Comparison of ENCODE assay signal across 8 mouse cellular contexts in genomic region chr9:56924651-56925027, GRCm38 (mm10). TPM values are rescaled to one million over a fixed set of nuclear protein-coding genes. Genes with fewer than 3 reads are reported as not detected.
A peak's percentile ranks its signal among the peaks of the same experiment; 100 is the strongest.
DNase-seq lines count a peak whose midpoint lies in the region; ATAC-seq and TF ChIP-seq lines count a peak whose summit lies in the region.

No protein-coding gene starts in this region.

- TF ChIP-seq POLR2A in kidney, adult 2 months (IDR thresholded peaks at IDR 0.05; ENCODE audit: low read depth, low read length): no peak
- TF ChIP-seq POLR2A in testis, adult 2 months (IDR thresholded peaks at IDR 0.05; ENCODE audit: control insufficient read depth, low read depth, low read length): no peak

- H3K9ac ChIP-seq in limb, embryonic 15.5 days: peak overlapping the region; percentile 39
- H3K9ac ChIP-seq in midbrain, embryonic 15.5 days: no peak overlapping the region

- peaks cover 10% of the 10 kb centered on the region; the same call in 1 of the 2 replicates for H3K4me1 ChIP-seq in kidney, adult 2 months (ENCODE audit: control insufficient read depth, insufficient read depth, low read length)
- H3K4me1 ChIP-seq in limb, embryonic 15.5 days: peaks cover 51% of the 10 kb centered on the region
- peaks cover 36% of the 10 kb centered on the region for H3K4me1 ChIP-seq in midbrain, embryonic 15.5 days
- H3K4me1 ChIP-seq in testis, adult 2 months (ENCODE audit: control insufficient read depth, insufficient read depth, low read length): peaks cover 17% of the 10 kb centered on the region

- TF ChIP-seq CTCF in kidney, adult 2 months (conservative IDR thresholded peaks at IDR 0.05; ENCODE audit: insufficient read depth, insufficient read length, low read depth, low read length): no peak
- TF ChIP-seq CTCF in testis, adult 2 months (IDR thresholded peaks at IDR 0.05; ENCODE audit: control insufficient read depth, insufficient read depth, insufficient replicate concordance, low read depth, low read length): no peak

- H3K4me3 ChIP-seq in kidney, adult 2 months (ENCODE audit: insufficient read depth, low read depth, low read length): peak overlapping the region; percentile 62
- H3K4me3 ChIP-seq in limb, embryonic 15.5 days: peak overlapping the region; percentile 38
- peak overlapping the region; percentile 8 for H3K4me3 ChIP-seq in midbrain, embryonic 15.5 days
- peak overlapping the region; percentile 47 for H3K4me3 ChIP-seq in testis, adult 2 months (ENCODE audit: control insufficient read depth, low read depth, low read length)

- DNase-seq in adrenal gland, adult (ENCODE audit: inconsistent age in 2 of 2, low spot score in 1 of 2): peak; percentile 98 to 99
- peak; percentile 48 for DNase-seq in embryo, embryonic 9.5 days (ENCODE audit: extremely low spot score)
- peak; percentile 95 for DNase-seq in heart, adult 8-10 months (ENCODE audit: low spot score)
- peak; percentile 95 for DNase-seq in kidney, adult 2 months
- no peak for DNase-seq in B cell, adult 2 months

- 14% methylated on average over 7 of the region's 7 CpGs for WGBS in kidney, adult 2 months
- WGBS in limb, embryonic 15.5 days: 14% methylated on average over 7 of the region's 7 CpGs
- 25% methylated on average over 7 of the region's 7 CpGs for WGBS in midbrain, embryonic 15.5 days

- peak overlapping the region; percentile 55 for H3K27ac ChIP-seq in kidney, adult 2 months (ENCODE audit: insufficient read depth, low read depth, low read length)
- H3K27ac ChIP-seq in limb, embryonic 15.5 days: peak overlapping the region; percentile 44; the same call in 1 of the 2 replicates
- no peak overlapping the region for H3K27ac ChIP-seq in midbrain, embryonic 15.5 days
- H3K27ac ChIP-seq in testis, adult 2 months (ENCODE audit: control insufficient read depth, insufficient read depth, low read depth, low read length): peak overlapping the region; percentile 71

- H3K36me3 ChIP-seq in kidney, adult 2 months (ENCODE audit: control insufficient read depth, insufficient read depth, low read length): no peaks in the 10 kb centered on the region; the same call in 1 of the 2 replicates
- peaks cover 23% of the 10 kb centered on the region for H3K36me3 ChIP-seq in limb, embryonic 15.5 days
- no peaks in the 10 kb centered on the region for H3K36me3 ChIP-seq in midbrain, embryonic 15.5 days (replicated peaks)
- H3K36me3 ChIP-seq in testis, adult 2 months (ENCODE audit: control insufficient read depth, insufficient read depth, low read length): no peaks in the 10 kb centered on the region

- no peaks in the 10 kb centered on the region for H3K9me3 ChIP-seq in limb, embryonic 15.5 days
- H3K9me3 ChIP-seq in midbrain, embryonic 15.5 days: no peaks in the 10 kb centered on the region

- ATAC-seq in limb, embryonic 15.5 days (ENCODE audit: insufficient number of reproducible peaks, low FRiP score, low TSS enrichment, low read depth): no peak
- ATAC-seq in midbrain, embryonic 15.5 days (replicated peaks): 0 out of 2 replicates have a peak, but pooled peaks have one; percentile 44

- no peaks in the 10 kb centered on the region for H3K27me3 ChIP-seq in kidney, adult 2 months (replicated peaks; ENCODE audit: control insufficient read depth, insufficient read depth, low read length)
- no peaks in the 10 kb centered on the region for H3K27me3 ChIP-seq in limb, embryonic 15.5 days
- H3K27me3 ChIP-seq in midbrain, embryonic 15.5 days (replicated peaks): peaks cover 5% of the 10 kb centered on the region
- no peaks in the 10 kb centered on the region for H3K27me3 ChIP-seq in testis, adult 2 months (ENCODE audit: control insufficient read depth, insufficient read depth, low read length)

- peak overlapping the region; percentile 72 for H3K4me2 ChIP-seq in limb, embryonic 15.5 days
- peak overlapping the region; percentile 36 for H3K4me2 ChIP-seq in midbrain, embryonic 15.5 days

RNA-seq across cellular contexts. Expression of gene Snx33, which starts 3.5 kb away (rescaled TPM):
- 10 to 100 TPM in 1 of 4 experiments, 1 to 10 TPM in 3; 7.3 to 10.3 (median 8.4) TPM for total RNA-seq in heart, adult 8-10 months (2022)
- 11.8 and 12.0 TPM in 2 replicates for polyA plus RNA-seq in kidney, adult 2 months (2012; rRNA removed)
- 10.9 and 11.3 TPM in 2 replicates for polyA plus RNA-seq in limb, embryonic 15.5 days (2015; fragmentation: Nextera tagmentation; extraction: Ambion mirVana)
- polyA plus RNA-seq in midbrain, embryonic 15.5 days (2015; fragmentation: Nextera tagmentation; extraction: Ambion mirVana): 3.0 TPM in 2 replicates
- 5.2 and 7.0 TPM in 2 replicates for polyA plus RNA-seq in testis, adult 2 months (2012; rRNA removed)

RNA-seq across cellular contexts. Expression of gene Imp3, which starts 12.6 kb away (rescaled TPM):
- total RNA-seq in heart, adult 8-10 months (2022): 10 to 100 TPM; 58.6 to 70.1 (median 65.8) TPM
- 151 and 189 TPM in 2 replicates for polyA plus RNA-seq in kidney, adult 2 months (2012; rRNA removed)
- 80.0 and 86.5 TPM in 2 replicates for polyA plus RNA-seq in limb, embryonic 15.5 days (2015; fragmentation: Nextera tagmentation; extraction: Ambion mirVana)
- polyA plus RNA-seq in midbrain, embryonic 15.5 days (2015; fragmentation: Nextera tagmentation; extraction: Ambion mirVana): 62.8 and 64.4 TPM in 2 replicates
- 42.3 and 44.2 TPM in 2 replicates for polyA plus RNA-seq in testis, adult 2 months (2012; rRNA removed)

RNA-seq across cellular contexts. Expression of gene Snupn, which starts 26.0 kb away (rescaled TPM):
- 10 to 100 TPM in 2 of 4 experiments, 1 to 10 TPM in 2; 9.1 to 11.4 (median 10.3) TPM for total RNA-seq in heart, adult 8-10 months (2022)
- 6.5 and 7.7 TPM in 2 replicates for polyA plus RNA-seq in kidney, adult 2 months (2012; rRNA removed)
- polyA plus RNA-seq in limb, embryonic 15.5 days (2015; fragmentation: Nextera tagmentation; extraction: Ambion mirVana): 24.9 and 26.6 TPM in 2 replicates
- 29.8 and 33.0 TPM in 2 replicates for polyA plus RNA-seq in midbrain, embryonic 15.5 days (2015; fragmentation: Nextera tagmentation; extraction: Ambion mirVana)
- 11.9 and 14.1 TPM in 2 replicates for polyA plus RNA-seq in testis, adult 2 months (2012; rRNA removed)

RNA-seq across cellular contexts. Expression of gene Cspg4, which starts 59.8 kb away (rescaled TPM):
- 10 to 100 TPM in 3 of 4 experiments, 1 to 10 TPM in 1; 9.4 to 14.7 (median 10.7) TPM for total RNA-seq in heart, adult 8-10 months (2022)
- polyA plus RNA-seq in kidney, adult 2 months (2012; rRNA removed): 14.5 and 20.5 TPM in 2 replicates
- 49.1 and 52.2 TPM in 2 replicates for polyA plus RNA-seq in limb, embryonic 15.5 days (2015; fragmentation: Nextera tagmentation; extraction: Ambion mirVana)
- polyA plus RNA-seq in midbrain, embryonic 15.5 days (2015; fragmentation: Nextera tagmentation; extraction: Ambion mirVana): 7.6 and 8.2 TPM in 2 replicates
- polyA plus RNA-seq in testis, adult 2 months (2012; rRNA removed): 1.1 and 1.2 TPM in 2 replicates

Comparison
In these comparisons a context has a peak if more than half of its experiments do, and no peak if none do; other contexts are left out.
1. DNase-seq: peak in adrenal gland, adult (2 of 2), embryo, embryonic 9.5 days (single experiment), heart, adult 8-10 months (single experiment) and kidney, adult 2 months (single experiment); none in B cell, adult 2 months (0 of 2).
2. H3K4me3 ChIP-seq: peak in every context shown above with its lines; median percentile 62 in kidney, adult 2 months; 47 in testis, adult 2 months; 38 in limb, embryonic 15.5 days; 8 in midbrain, embryonic 15.5 days.